Mouse (Mus musculus): ENCODE measurements around the gene Cdk19. TPM values are rescaled to one million over a fixed set of nuclear protein-coding genes. Genes with fewer than 3 reads are reported as not detected.
A peak's percentile ranks its signal among the peaks of the same experiment; 100 is the strongest.

The Cdk19 gene
- total RNA-seq (2021): 10 to 100 TPM; 15.8 to 16.2 TPM

DNA sequence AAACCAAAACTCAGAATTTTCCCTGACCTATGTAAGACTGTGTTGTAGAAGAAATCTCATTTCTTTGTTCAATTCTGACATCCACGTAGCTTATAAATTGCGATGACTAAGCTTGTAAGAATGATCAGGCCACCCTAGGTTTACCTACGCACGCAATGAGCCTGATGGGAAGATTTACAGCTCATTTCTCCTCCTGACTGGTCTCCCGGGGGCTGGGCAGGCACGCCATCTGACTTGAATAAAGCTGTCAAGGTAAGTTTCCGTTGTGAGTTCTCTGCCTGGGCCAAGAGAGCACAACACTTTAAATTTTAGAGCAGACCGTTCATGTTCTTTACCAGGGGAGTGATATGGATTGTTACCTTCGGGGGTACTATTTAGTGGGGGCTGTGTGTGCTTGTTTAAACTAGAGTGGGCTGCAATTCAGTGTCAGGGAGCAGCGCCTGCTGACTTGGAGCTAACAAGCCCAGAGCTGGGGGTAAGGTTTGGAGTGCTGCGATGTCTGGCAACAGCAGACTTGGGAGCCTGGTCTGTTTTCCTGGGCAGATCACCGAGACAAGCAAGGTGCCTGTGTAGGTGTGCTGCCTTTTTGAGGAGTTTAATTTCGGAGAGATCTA is at the start of gene Cdk19:
TSS of gene Cdk19 (plus strand) at position 214 of the 614 bp plus-strand sequence.
- DNase-seq: no peak
- intact Hi-C loops (cut with DNase I): no loop called here

DNA sequence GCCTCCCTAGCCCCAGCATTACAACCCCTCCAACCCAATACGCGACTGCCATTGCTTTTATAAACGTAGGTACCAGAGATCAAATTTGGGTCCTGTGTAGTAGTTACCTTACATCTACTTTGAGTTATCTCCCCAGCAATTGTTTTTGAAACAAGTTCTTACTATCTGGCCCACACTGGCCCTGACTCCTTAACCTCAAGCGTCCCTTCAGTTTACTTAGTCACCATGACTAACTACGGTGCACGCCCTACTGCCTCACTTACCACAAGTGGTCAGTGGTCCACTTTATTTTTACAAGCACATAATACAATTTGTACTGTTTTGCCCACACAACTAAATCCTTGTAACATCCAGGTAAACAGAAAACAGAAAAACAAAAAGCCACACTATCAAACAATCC is 46.7 kb upstream of the Cdk19 start:
- intact Hi-C loops (cut with DNase I): no loop called here
- no peak for DNase-seq

- intact Hi-C loops (cut with DNase I): loop anchor here (1.0 kb wide), 1 partner anchor 41 kb away; no protein-coding TSS in a partner anchor
- peak; percentile 91 for DNase-seq
These were observed 38.7 kb upstream of the Cdk19 start for GRCm38 (mm10) chr10:40300648-40301171.

- intact Hi-C loops (cut with DNase I): loop anchor here (1.0 kb wide), 2 partner anchors 42 to 48 kb away; no protein-coding TSS in a partner anchor
- DNase-seq: peak; percentile 62
These were observed 37.9 kb upstream of the Cdk19 start for GRCm38 (mm10) chr10:40301181-40302075.

DNA sequence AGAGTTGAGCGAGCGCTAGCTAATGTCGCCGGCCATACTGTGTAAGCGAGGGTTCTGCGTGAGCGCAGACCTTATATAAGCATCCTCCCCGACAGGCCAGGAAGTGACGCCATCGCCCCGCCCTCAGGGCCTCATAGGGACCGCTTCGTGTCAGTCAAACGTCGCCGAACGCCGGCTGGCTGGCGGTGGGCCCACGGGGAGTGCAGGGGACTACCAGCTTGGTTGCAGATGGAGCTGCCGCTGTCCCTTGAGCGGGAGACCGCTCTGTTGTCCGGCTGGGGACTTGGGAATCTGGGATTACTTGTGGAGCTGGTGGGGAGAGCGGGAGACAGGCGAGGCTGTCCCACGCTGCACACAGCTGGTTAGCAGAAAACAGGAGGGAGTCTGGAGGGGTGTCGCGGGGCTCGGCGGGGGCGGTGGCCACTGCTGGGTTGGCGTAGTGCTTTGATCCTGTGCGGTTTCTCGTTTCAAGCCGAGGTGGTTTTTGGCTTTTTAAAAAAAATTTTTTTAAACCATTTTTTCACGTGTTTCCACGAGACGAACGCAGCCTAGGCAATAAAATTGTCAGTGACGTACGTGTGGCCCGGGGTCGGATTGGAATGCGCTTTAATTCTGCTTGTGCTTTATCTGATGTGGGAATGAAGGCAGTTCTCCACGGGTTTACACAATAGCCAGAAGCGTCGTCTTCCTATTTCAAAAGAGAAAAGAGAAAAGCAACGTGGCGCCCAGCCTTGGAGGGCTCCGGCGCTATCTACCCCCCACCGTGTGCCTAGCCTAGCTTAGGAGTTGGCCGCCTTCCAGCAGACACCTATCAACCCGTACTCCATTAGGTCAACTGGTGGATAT is 37.0 kb upstream of the Cdk19 start, which contains the start of gene Amd1:
TSS of gene Amd1 (minus strand) at position 47 of the 846 bp plus-strand sequence.
- peak; percentile 100 for DNase-seq
- intact Hi-C loops (cut with DNase I): loop anchor here (1.0 kb wide), 1 partner anchor 47 kb away; no protein-coding TSS in a partner anchor

DNA sequence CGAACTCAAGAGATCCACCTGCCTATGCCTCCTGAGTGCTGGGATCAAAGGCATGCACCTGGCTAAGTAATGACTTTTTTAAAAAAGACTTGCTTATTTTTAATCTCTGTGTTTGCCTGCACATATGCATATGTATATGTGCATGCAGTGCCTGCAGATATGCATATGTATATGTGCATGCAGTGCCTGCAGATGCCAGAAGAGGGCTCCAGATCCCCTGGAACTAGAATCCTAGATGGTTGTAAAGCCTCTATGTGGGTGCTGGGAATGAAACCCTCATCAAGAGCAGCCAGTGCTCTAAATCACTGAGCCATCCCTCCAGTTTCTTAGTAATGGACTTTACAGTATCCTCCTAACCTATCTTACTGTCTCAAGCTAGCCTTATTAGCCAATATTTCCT is 33.4 kb upstream of the Cdk19 start:
- DNase-seq: no peak
- intact Hi-C loops (cut with DNase I): no loop called here

- intact Hi-C loops (cut with DNase I): no loop called here
- no peak for DNase-seq
These were observed 31.4 kb upstream of the Cdk19 start for GRCm38 (mm10) chr10:40307826-40308583.

GRCm38 (mm10) chr10:40309884-40310635 is 29.3 kb upstream of the Cdk19 start:
- DNase-seq: no peak
- intact Hi-C loops (cut with DNase I): no loop called here

GRCm38 (mm10) chr10:40312781-40313180 is 26.6 kb upstream of the Cdk19 start:
- intact Hi-C loops (cut with DNase I): no loop called here

GRCm38 (mm10) chr10:40316841-40317585 is 22.4 kb upstream of the Cdk19 start:
- intact Hi-C loops (cut with DNase I): no loop called here
- DNase-seq: no peak

More at GRCm38 (mm10) chr10:40312781-40313180, 26.6 kb upstream of the Cdk19 start:
- DNase-seq: no peak

GRCm38 (mm10) chr10:40320306-40320705 is 19.1 kb upstream of the Cdk19 start:
- no peak for DNase-seq
- intact Hi-C loops (cut with DNase I): no loop called here

DNA sequence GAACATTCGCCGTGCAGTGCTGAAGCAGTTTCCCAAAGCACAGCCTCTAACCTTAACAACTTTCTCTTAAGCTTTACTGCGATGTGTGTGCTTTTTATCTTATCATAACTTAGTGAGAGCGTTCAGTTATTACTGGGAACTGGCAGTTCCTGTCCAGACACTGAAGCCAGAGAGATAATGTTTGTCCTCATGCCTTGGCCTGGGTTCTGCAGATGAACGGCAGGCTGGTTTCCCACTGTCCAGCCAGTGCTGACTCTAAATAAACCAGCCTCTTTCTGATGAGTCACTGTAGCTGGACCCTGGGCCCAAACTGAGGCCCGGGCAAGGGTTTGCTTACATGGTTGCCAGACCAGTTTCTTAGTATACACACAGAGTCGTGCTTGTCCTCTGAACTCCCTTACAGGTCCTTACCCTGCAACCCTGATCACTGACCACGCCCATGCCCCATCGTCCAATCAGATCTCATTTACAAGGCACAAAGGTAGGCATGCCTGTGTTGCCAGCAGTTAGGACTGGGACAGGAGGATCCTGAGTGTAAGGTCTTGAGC is 11.3 kb upstream of the Cdk19 start:
- intact Hi-C loops (cut with DNase I): loop anchor here (2.0 kb wide), 1 partner anchor 21 kb away; no protein-coding TSS in a partner anchor

GRCm38 (mm10) chr10:40330262-40330661 is 9.1 kb upstream of the Cdk19 start:
- intact Hi-C loops (cut with DNase I): no loop called here
- no peak for DNase-seq

More for the DNA sequence above, 11.3 kb upstream of the Cdk19 start:
- DNase-seq: peak; percentile 74 to 88

- intact Hi-C loops (cut with DNase I): no loop called here
- no peak for DNase-seq
These were observed 6.5 kb upstream of the Cdk19 start for GRCm38 (mm10) chr10:40332864-40333263.

GRCm38 (mm10) chr10:40342036-40342435 is 2.7 kb downstream of the Cdk19 start:
- DNase-seq: no peak
- intact Hi-C loops (cut with DNase I): no loop called here

DNA sequence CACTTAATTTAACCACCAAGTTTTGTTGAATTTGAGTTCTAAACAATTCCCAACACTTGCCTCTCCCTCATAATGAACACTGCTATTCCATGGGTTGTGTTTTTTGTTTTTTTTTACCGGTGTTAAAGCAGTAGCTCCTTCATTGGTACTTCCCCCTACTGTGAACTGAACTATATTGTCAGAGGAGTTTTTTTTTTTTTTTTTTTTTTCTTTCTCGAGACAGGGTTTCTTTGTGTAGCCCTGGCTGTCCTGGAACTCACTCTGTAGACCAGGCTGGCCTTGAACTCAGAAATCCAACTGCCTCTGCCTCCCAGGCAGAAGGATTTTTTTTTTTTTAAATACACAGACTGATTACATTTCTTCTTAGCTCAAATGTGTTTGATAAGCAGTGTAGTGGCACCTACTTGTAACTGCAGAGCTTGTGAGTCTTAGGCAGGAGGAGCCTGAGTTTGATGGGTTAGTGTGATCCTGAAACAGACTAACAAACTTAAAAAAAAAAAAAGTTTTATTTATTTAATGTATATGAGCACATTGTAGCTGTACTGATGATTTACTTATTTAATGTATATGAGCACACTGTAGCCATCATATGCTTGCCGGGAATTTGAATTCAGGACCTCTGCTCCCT is 7.5 kb downstream of the Cdk19 start:
- intact Hi-C loops (cut with DNase I): no loop called here
- DNase-seq: no peak

DNA sequence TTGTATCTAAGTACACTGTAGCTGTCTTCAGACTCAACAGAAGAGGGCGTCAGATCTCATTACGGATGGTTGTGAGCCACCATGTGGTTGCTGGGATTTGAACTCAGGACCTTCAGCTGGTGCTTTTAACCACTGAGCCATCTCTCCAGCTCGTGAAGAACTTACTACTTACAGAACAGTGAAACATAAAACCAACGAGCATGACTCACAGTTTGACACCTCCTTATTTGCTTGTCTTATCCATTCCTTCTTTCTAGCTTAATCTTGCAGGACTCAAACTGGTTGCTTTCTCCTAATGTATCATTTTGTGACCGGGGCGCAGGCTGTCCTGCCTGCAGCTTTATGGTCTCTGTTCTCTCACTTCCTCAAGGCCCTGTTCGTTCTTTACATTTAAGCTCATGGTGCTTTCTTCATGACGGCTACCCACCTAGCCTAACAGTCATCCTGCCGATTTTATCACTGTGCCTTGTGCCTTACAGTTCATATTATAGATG is 8.1 kb downstream of the Cdk19 start:
- intact Hi-C loops (cut with DNase I): no loop called here

More for the DNA sequence above, 8.1 kb downstream of the Cdk19 start:
- no peak for DNase-seq

Measured in heart, postnatal 10 days (tissue).